Mouse (Mus musculus): ENCODE data around the gene Sh3kbp1.

Sh3kbp1 gene

DNA sequence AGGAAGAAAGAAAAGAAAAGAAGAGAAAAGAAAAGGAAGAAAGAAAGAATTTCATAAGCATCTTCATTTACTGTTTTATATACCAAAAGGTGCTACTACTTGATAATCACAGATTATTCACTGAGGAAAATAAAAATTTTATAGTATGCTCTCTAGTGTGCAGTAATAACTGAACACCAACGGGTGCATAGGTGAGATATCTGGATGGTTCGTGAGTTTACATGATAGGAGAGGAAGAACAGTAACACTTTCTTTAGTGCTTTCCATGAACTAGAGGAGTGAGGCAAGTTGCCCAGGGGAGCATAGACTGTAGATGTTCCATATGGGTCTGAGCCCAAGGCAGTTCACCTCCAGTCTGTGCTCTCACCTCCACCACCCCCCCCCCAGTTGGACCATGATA is 75.8 kb downstream of the Sh3kbp1 start:
- Histone ChIP-seq H3K36me3 (ENCODE audit: control insufficient read depth, insufficient read depth, low read length, poor library complexity, severe bottlenecking) (no peaks in the 10 kb centered on the region), H3K27me3 (ENCODE audit: control insufficient read depth, insufficient read depth, low read length, poor library complexity, severe bottlenecking) (no peaks in the 10 kb centered on the region)
- DNase-seq (ENCODE audit: low read depth, low spot score): no peak

DNA sequence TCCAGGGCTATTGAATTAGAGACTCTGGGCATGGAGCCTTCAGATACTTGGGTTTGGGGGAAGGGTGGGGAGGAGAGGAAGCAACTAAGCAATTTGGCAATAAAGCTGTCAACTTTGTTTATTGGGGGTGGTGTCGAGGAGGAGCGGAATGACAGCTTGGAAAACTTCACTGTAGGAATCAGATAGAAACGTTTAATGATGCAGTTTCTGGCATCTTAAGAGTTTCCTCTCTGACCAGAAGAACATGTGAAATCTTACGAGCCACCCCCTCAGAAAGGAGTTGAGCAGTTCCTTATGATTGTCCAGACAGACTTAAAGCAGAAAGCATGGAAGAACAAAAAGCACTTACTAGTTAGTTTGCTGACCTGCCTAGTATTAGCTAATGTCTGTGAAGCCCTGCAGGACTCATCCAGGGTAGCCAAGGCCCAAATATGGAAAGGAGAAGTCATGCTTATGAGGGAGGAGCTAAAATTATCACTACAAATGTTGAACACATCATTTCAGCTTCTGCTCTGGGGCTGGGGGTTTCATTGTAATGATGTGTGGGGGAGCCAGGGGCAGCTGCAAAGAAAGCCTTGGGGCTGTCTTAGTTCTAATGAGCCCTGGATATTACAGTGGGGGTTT is 77.4 kb downstream of the Sh3kbp1 start:
- H3K36me3 ChIP-seq (ENCODE audit: control insufficient read depth, insufficient read depth, low read length, poor library complexity, severe bottlenecking): no peaks in the 10 kb centered on the region
- DNase-seq (ENCODE audit: low read depth, low spot score): peak; percentile 12
- H3K27me3 ChIP-seq (ENCODE audit: control insufficient read depth, insufficient read depth, low read length, poor library complexity, severe bottlenecking): no peaks in the 10 kb centered on the region

DNA sequence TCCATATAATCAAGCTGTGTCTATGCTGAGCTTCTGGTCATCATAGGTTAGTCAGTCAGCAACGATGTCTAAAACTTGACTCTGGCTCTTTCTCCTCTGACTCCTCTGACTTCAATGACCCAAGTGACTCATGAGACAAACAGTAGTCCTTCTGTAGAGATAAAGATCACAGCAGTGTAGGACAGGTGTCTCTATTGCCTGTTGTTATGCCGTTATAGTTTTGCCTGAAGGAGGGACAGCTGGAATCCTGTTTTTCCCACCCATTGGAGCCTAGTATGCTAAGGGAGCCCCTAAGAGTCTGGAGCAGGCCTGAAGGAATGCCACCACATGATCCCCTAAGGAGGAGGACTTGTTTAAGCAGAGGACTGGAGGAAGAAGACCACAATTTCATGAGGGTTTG is 78.3 kb downstream of the Sh3kbp1 start:
- Histone ChIP-seq H3K36me3 (ENCODE audit: control insufficient read depth, insufficient read depth, low read length, poor library complexity, severe bottlenecking) (no peaks in the 10 kb centered on the region), H3K27me3 (ENCODE audit: control insufficient read depth, insufficient read depth, low read length, poor library complexity, severe bottlenecking) (no peaks in the 10 kb centered on the region)
- DNase-seq (ENCODE audit: low read depth, low spot score): no peak

DNA sequence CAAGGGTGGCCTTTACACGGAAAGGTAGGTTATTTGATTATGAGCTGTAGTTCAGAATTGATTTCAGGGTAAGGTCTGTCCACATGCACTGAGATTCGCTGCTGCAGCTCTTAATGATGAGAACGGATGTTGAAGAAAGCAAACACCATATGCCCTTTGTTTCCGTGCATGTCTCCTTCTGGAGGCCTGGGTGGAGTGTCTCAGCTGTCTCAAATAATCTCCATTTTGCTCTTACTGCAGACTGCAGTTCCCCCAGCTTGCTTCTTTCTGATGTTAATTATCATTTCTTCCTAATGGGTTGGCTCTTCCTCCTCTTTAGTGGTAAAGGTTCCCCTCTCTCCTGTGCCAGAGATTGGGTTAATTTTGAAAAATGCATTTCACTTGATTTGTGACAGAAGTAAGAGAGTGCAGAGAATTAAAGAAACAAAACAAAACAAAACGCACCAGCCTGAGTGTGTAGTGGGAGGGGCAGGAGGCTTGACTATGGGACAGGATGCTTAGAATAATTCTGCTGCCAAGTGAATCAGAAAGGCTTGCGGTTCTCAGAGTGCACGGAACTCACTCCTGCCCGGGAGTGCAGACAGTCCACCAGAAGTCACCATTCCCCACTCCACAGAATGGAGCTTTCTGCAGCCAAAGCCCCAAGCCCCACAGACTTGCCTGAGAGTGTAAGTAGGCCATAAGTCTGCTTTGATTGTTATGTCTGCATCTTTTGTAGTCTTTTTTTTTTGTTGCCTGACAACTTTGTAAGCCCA is 81.2 kb downstream of the Sh3kbp1 start:
- no peaks in the 10 kb centered on the region for H3K36me3 ChIP-seq (ENCODE audit: control insufficient read depth, insufficient read depth, low read length, poor library complexity, severe bottlenecking)
- DNase-seq (ENCODE audit: low read depth, low spot score): peak; percentile 50
- H3K27me3 ChIP-seq (ENCODE audit: control insufficient read depth, insufficient read depth, low read length, poor library complexity, severe bottlenecking): no peaks in the 10 kb centered on the region

DNA sequence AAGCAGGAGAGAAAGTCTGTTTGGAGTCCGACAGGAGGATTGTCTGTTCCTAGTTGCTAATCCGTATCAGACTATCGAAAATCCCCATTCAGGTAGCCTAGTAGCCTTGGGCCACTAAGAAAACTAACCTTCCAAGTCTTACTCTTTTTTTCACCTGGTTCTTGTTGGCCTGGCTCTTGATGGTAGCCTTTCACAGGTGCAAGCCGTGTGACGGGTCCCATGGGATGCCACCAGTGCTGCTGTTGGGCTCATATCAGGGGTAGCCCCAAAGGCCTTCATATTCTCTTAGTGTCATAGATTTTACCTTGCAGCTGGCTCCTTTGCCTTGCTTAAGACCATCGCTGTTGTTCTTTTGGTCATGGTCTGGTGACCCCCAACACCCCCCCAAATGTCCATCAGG is 82.2 kb downstream of the Sh3kbp1 start:
- peak; percentile 69 for DNase-seq (ENCODE audit: low read depth, low spot score)
- H3K36me3 ChIP-seq (ENCODE audit: control insufficient read depth, insufficient read depth, low read length, poor library complexity, severe bottlenecking): no peaks in the 10 kb centered on the region
- no peaks in the 10 kb centered on the region for H3K27me3 ChIP-seq (ENCODE audit: control insufficient read depth, insufficient read depth, low read length, poor library complexity, severe bottlenecking)

DNA sequence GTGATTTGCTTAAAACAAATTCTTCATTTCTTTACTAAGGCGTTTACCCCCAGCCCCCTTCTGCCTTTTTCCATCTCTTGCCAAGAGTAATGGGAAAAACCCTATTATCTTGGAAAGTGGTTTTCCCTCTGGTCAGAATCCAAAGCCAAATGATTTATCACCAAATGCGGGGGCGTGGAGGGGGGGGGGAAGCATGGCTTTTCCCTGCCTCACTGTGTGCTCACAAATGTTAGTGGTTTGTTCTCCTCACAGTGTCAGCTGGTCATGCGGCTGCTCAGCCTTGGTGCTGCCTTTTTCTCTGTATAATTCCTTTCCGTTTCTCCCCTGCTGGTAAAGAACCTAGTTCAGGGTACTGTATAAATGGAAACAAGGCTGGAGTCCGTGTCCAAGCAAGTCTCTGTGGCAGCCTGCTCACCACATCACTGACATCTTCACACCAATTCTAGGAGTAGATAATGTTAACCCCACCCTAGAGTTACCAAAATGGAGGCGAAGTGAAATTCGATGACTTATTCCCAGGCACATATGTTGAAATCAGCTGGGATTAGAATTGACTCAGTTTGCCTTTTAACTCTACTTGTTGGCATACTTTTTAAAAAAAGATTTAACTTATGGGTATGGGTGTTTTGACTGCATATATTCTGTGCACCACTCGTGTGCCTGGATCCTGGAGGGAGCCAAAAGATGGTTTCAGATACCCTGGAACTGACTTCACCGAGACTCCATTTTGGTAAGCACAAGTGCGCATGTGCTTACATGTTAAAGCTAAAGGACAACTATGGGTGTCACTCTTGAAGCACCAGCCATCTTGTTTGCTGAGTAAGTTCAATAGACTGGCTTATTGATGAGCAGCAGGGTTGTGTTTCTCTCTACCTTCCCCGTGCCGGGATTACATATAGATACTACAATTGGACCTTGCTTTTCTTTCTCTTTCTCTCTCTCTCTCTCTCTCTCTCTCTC is 84.3 kb downstream of the Sh3kbp1 start:
- no peak for DNase-seq (ENCODE audit: low read depth, low spot score)
- Histone ChIP-seq H3K36me3 (ENCODE audit: control insufficient read depth, insufficient read depth, low read length, poor library complexity, severe bottlenecking) (no peaks in the 10 kb centered on the region), H3K27me3 (ENCODE audit: control insufficient read depth, insufficient read depth, low read length, poor library complexity, severe bottlenecking) (no peaks in the 10 kb centered on the region)

DNA sequence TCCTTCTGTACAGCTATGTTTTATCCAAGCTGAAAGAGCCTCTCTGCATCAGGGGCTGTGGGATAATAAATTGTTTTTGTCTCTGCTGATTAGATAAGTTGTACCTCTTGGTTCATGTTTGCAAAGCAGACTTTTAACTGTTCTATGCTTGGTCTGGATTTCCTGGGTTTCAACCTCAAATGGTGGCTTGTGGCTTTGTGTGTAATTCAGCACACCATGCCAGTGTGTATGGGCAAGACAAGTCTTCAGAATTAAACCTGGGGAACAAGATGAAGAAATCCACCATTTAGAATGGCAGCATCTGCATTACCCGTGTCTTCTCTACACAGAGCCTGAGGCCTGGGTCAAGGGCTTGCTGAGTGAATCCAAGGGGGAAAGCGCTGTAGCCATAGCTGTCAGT is 86.1 kb downstream of the Sh3kbp1 start:
- DNase-seq (ENCODE audit: low read depth, low spot score): no peak
- H3K27me3 ChIP-seq (ENCODE audit: control insufficient read depth, insufficient read depth, low read length, poor library complexity, severe bottlenecking): no peaks in the 10 kb centered on the region
- H3K36me3 ChIP-seq (ENCODE audit: control insufficient read depth, insufficient read depth, low read length, poor library complexity, severe bottlenecking): no peaks in the 10 kb centered on the region

DNA sequence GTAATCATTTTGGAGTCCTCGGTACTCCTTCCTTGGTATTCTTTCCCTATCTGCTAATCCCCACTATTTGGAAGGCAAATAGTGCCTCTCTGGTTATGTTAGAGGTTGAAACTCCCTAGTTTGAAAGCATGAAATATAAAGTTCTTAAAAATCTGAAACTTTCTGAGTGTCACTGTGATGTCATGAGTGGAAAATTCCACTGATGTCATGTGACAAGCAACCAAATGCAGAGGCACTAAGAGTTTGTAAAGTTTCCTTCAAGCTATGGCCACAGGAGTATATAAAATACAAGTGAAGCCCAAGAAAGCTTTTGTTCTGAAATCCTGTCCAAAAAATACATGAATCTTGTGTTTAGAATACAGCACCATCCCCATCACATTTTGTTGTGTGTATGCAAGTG is 94.3 kb downstream of the Sh3kbp1 start:
- no peaks in the 10 kb centered on the region for H3K27me3 ChIP-seq (ENCODE audit: control insufficient read depth, insufficient read depth, low read length, poor library complexity, severe bottlenecking)
- H3K36me3 ChIP-seq (ENCODE audit: control insufficient read depth, insufficient read depth, low read length, poor library complexity, severe bottlenecking): no peaks in the 10 kb centered on the region
- peak; percentile 75 for DNase-seq (ENCODE audit: low read depth, low spot score)

DNA sequence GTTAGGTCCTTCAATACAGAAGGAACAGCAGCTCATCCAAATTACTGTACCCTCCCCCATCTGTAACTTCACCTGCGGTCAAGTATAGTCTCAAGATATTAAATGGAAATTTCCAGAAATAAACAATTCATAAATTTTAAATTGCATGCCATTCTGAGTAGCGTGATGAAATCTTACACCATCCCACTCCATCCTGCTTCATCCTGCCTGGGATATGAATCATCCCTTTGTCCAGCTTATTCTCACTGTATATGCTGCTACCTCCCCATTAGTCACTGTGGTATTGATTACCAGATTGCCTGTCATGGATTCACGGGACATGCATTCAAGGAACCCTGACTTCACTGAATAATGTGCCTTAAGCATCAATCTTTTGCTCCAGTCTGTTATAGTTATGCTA is 104.3 kb downstream of the Sh3kbp1 start:
- H3K27me3 ChIP-seq (ENCODE audit: control insufficient read depth, insufficient read depth, low read length, poor library complexity, severe bottlenecking): no peaks in the 10 kb centered on the region
- DNase-seq (ENCODE audit: low read depth, low spot score): no peak

DNA sequence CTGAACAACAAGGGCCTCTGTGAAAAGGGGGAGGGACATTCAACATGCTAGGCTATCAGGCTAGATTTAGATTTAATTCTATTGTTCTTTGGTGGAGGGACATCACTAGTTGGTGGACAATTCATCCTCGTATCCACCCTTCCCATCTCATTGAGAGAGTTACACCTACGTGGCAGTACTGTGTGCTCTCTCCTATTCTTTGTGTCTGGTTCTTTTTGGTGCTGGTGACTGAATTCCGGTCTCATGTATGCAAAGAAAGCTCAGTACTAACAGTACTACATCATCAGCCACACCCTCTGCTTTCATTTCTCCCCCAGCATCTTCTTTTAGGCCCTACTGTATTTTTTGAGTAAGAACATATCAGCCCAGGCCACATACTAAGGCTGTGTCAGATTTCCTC is 105.8 kb downstream of the Sh3kbp1 start:
- Histone ChIP-seq H3K36me3 (ENCODE audit: control insufficient read depth, insufficient read depth, low read length, poor library complexity, severe bottlenecking) (no peaks in the 10 kb centered on the region), H3K27me3 (ENCODE audit: control insufficient read depth, insufficient read depth, low read length, poor library complexity, severe bottlenecking) (no peaks in the 10 kb centered on the region)
- DNase-seq (ENCODE audit: low read depth, low spot score): peak; percentile 71

More for the DNA sequence above, 104.3 kb downstream of the Sh3kbp1 start:
- H3K36me3 ChIP-seq (ENCODE audit: control insufficient read depth, insufficient read depth, low read length, poor library complexity, severe bottlenecking): no peaks in the 10 kb centered on the region

DNA sequence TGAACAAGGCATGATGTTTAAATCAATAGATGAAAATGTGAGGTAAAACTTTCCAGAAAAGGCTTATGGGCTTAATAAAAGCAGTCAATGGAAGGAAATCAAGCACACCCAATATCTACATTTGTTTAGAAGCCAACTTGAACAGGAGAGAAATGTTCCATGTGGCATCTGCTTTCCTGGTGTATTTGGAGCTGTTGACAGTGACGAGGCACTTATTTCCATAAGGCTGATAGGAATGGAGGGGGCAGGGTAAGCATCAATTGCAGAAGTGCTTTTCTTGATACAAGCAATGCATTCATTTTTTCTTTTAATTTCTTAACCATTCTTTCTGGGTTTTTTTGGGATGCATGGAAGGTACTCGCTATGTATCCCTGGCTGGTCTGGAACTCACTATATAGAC is 106.9 kb downstream of the Sh3kbp1 start:
- Histone ChIP-seq H3K27me3 (ENCODE audit: control insufficient read depth, insufficient read depth, low read length, poor library complexity, severe bottlenecking) (no peaks in the 10 kb centered on the region), H3K36me3 (ENCODE audit: control insufficient read depth, insufficient read depth, low read length, poor library complexity, severe bottlenecking) (no peaks in the 10 kb centered on the region)
- no peak for DNase-seq (ENCODE audit: low read depth, low spot score)

DNA sequence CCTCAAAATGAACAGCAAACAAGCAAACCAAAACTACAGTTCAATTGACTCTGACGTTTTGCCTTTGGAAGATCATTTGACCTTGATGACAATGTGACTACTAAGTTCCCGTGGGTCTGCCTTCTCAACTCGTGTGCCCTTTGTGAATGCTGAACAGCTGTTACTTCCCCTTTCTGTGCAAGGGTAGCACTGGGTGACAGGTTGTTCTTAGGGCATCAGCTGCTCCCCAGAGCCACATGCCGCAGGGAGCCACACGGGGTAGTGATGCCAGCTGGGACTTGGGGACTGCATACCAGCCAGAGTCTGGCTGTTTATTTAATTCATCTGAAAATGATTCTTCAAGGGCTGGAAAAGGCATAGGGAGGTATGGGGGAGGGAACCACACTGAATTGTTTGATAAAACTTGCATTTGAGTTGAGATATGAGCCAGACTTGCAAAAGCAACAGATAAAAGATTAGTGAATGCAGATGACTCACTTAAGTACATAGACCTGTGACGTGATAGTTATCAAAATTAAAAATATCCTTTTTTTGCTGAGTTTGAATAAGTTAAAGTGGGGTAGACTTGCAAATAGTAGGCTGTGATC is 108.5 kb downstream of the Sh3kbp1 start:
- Histone ChIP-seq H3K27me3 (ENCODE audit: control insufficient read depth, insufficient read depth, low read length, poor library complexity, severe bottlenecking) (no peaks in the 10 kb centered on the region), H3K36me3 (ENCODE audit: control insufficient read depth, insufficient read depth, low read length, poor library complexity, severe bottlenecking) (no peaks in the 10 kb centered on the region)
- peak; percentile 89 for DNase-seq (ENCODE audit: low read depth, low spot score)

DNA sequence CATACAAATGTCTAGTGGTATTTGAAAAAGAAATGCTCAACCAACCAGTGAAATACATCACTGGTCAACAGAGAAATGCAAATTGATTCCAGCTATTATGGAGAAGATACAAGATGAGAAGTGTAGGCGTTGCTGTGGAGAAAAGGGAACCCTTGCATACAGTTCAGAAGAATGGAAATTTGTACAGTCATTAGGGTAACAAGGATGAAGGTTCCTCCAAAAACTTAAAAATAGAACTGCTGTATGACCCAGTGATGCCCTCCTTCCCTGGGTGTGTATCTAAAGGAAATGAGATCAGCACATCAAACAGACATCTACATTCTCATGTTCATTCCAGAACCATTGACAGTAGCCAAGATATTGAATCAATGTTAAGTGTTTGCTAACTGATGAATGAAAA is 110.3 kb downstream of the Sh3kbp1 start:
- peak; percentile 42 for DNase-seq (ENCODE audit: low read depth, low spot score)

DNA sequence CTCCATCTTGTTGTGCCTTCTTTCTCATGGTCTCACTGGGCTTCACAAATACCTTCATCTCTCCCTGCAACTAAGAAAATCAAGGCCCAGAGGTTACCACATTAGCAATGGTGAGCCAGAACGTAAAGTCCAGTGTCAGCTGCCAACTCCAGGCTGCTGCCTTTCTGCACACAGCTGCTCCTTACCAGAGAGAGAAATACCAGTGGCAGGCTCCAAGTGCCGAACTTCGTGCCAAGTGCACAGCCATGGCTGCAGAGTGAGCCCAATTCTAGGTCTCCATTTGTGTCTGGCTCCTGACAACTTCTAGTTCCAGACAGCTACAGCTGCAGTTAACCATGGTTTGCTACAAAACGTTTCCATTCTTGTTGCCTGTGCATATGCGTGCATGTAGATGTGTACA is 117.0 kb downstream of the Sh3kbp1 start:
- Histone ChIP-seq H3K36me3 (ENCODE audit: control insufficient read depth, insufficient read depth, low read length, poor library complexity, severe bottlenecking) (no peaks in the 10 kb centered on the region), H3K27me3 (ENCODE audit: control insufficient read depth, insufficient read depth, low read length, poor library complexity, severe bottlenecking) (no peaks in the 10 kb centered on the region)
- no peak for DNase-seq (ENCODE audit: low read depth, low spot score)

More for the DNA sequence above, 110.3 kb downstream of the Sh3kbp1 start:
- Histone ChIP-seq H3K36me3 (ENCODE audit: control insufficient read depth, insufficient read depth, low read length, poor library complexity, severe bottlenecking) (no peaks in the 10 kb centered on the region), H3K27me3 (ENCODE audit: control insufficient read depth, insufficient read depth, low read length, poor library complexity, severe bottlenecking) (no peaks in the 10 kb centered on the region)

Measured in splenic B cell, adult 2 months (primary cell).